Mouse (Mus musculus) hindbrain, embryonic 11.5 days (tissue): ENCODE measurements around the gene Gtpbp4. TPM values are rescaled to one million over a fixed set of nuclear protein-coding genes. Genes with fewer than 3 reads are reported as not detected.

ENCODE experiments used
- ATAC-seq: fragments of 200-750 bp; cut with Nextera tagmentation; 2 replicates; pipeline ENCODE4 v1.8.0; 2017; ENCODE audit warnings: mild to moderate bottlenecking, moderate TSS enrichment, moderate library complexity; ENCODE audit not compliant: low FRiP score
- DNase-seq: peaks from one replicate; pipeline ENCODE4 v3.0.0-alpha.2; 2015; ENCODE audit warnings: low spot score
- H3K27ac ChIP-seq: fragments of 300-500 bp; sonication (generic); 2 replicates; pipeline ENCODE4 v1.5.1; 2014; ENCODE audit warnings: mild to moderate bottlenecking, low read depth, low read length
- H3K27me3 ChIP-seq: fragments of 300-500 bp; sonication (generic); 2 replicates; pipeline ENCODE4 v1.6.1; 2014; ENCODE audit warnings: mild to moderate bottlenecking, low read length, moderate library complexity, mixed read lengths; ENCODE audit not compliant: control insufficient read depth, insufficient read depth
- H3K36me3 ChIP-seq: fragments of 300-500 bp; sonication (generic); 2 replicates; pipeline ENCODE4 v1.6.1; 2014; ENCODE audit warnings: mild to moderate bottlenecking, low read length, moderate library complexity, mixed read lengths; ENCODE audit not compliant: control insufficient read depth, insufficient read depth
- H3K4me1 ChIP-seq: fragments of 300-500 bp; sonication (generic); replicated peaks from 2 replicates; pipeline ENCODE4 v1.6.1; 2014; ENCODE audit warnings: low read length, mixed read lengths; ENCODE audit not compliant: control insufficient read depth, insufficient read depth
- H3K4me2 ChIP-seq: fragments of 300-500 bp; sonication (generic); replicated peaks from 2 replicates; pipeline ENCODE4 v1.6.1; 2014; ENCODE audit warnings: mild to moderate bottlenecking, low read depth, low read length
- H3K4me3 ChIP-seq: fragments of 300-500 bp; sonication (generic); 2 replicates; pipeline ENCODE4 v1.5.1; 2014; ENCODE audit warnings: low read depth, low read length
- H3K9ac ChIP-seq: fragments of 300-500 bp; sonication (generic); 2 replicates; pipeline ENCODE4 v1.6.1; 2014; ENCODE audit warnings: low read depth, low read length
- H3K9me3 ChIP-seq: fragments of 300-500 bp; sonication (generic); 2 replicates; pipeline ENCODE4 v1.6.1; 2016; ENCODE audit warnings: low read length; ENCODE audit not compliant: control insufficient read depth
- WGBS: fragments of 180-500 bp; shearing (Covaris S2); extraction: QIAGEN DNeasy Blood & Tissue Kit; methylation state at CpG from one replicate; pipeline ENCODE4 v1.1.7; 2014; 5-methylcytosine and 5-hydroxymethylcytosine counted together
- polyA plus RNA-seq: library from polyadenylated mRNA; unstranded; fragments of >200 nt; fragmentation: Nextera tagmentation; extraction: Ambion mirVana; gene quantifications from 2 replicates; pipeline ENCODE4 v1.2.1, GENCODE M21; 2014

Gene Gtpbp4
- polyA plus RNA-seq, 1 experiment from 2014 or later: 110 TPM

DNA sequence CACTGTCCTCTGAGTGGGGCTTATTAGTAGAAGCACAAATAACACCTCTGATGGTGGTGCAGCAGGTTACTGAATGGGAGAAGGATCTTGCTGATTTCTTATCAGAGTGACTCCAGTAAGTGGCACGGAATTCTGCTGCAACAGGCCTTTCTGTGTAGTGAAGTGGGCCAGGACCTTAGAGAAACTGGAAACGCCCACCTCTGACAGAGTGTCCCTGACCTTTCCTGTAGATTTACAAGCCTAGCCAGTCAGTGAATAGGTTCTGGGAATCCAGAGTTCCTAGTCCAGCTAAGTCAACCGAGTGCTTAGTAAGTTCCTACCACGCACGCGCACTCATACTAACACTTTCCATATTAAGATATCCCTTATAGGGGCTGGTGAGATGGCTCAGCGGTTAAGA lies 25.7 kb upstream of the Gtpbp4 start:
- no peak overlapping the region for H3K4me2 ChIP-seq
- no peak overlapping the region for H3K27ac ChIP-seq
- H3K36me3 ChIP-seq: no peaks in the 10 kb centered on the region
- ATAC-seq: no peak
- no peaks in the 10 kb centered on the region for H3K9me3 ChIP-seq
- no peaks in the 10 kb centered on the region for H3K27me3 ChIP-seq
- WGBS: 90% methylated on average over 7 of the region's 7 CpGs
- H3K4me3 ChIP-seq: no peak overlapping the region
- no peak overlapping the region for H3K9ac ChIP-seq
- no peaks in the 10 kb centered on the region for H3K4me1 ChIP-seq
- no peak for DNase-seq

DNA sequence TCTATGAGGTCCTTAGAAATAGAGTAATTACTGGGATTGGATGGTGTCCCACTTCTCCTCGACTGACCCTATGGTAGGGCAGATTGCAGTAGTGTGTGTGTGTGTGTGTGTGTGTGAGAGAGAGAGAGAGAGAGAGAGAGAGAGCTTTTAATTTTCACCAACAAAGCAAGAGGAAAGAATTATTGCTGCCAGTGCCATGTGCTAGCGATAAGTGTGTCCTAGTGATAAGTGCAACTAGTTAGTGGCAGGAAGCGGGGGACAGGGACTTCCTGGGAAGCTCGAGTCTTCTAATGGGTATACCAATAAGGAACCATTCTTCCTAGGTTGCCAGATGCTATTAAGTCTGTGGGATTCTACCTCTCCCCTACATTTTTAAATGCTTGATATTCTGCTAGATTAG lies 23.8 kb upstream of the Gtpbp4 start:
- WGBS: 92% methylated on average over 4 of the region's 4 CpGs
- no peak overlapping the region for H3K9ac ChIP-seq
- no peak overlapping the region for H3K4me3 ChIP-seq
- no peak for DNase-seq
- H3K27ac ChIP-seq: no peak overlapping the region
- no peak for ATAC-seq
- H3K36me3 ChIP-seq: no peaks in the 10 kb centered on the region
- no peaks in the 10 kb centered on the region for H3K9me3 ChIP-seq
- H3K27me3 ChIP-seq: no peaks in the 10 kb centered on the region
- H3K4me2 ChIP-seq: no peak overlapping the region
- no peaks in the 10 kb centered on the region for H3K4me1 ChIP-seq

DNA sequence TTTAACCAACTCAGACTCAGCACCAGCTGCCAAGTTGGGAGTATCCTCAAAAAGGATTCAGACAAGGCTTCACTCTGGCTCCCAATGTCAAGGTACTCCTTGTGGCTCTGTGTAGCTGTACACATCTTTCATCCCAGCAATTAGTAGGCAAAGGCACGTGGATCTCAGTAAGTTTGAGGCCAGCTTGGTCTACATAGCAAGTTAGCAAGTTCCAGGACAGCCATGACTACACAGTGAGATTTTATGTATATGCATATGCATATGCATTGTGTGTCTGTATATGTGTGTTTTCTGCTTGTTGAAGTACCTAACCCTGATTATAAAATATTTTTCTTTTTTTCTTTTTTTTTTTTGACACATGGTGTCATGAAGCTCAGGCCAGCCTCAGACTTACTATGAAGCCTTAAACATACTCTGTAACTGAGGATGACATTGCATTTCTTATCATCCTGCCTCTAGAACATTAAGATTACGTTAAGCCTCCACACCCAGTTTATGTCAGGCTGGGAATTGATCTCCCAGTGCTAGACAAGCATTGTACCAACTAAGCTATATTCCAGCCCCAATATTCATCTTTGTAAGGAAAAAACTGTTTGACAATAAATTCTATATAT lies 23.2 kb upstream of the Gtpbp4 start:
- Histone ChIP-seq H3K4me1 (no peaks in the 10 kb centered on the region), H3K9ac (no peak overlapping the region), H3K4me3 (no peak overlapping the region), H3K9me3 (no peaks in the 10 kb centered on the region), H3K4me2 (no peak overlapping the region), H3K27ac (no peak overlapping the region), H3K27me3 (no peaks in the 10 kb centered on the region), H3K36me3 (no peaks in the 10 kb centered on the region)
- no peak for DNase-seq
- 76% methylated on average over 2 of the region's 2 CpGs for WGBS
- ATAC-seq: no peak

DNA sequence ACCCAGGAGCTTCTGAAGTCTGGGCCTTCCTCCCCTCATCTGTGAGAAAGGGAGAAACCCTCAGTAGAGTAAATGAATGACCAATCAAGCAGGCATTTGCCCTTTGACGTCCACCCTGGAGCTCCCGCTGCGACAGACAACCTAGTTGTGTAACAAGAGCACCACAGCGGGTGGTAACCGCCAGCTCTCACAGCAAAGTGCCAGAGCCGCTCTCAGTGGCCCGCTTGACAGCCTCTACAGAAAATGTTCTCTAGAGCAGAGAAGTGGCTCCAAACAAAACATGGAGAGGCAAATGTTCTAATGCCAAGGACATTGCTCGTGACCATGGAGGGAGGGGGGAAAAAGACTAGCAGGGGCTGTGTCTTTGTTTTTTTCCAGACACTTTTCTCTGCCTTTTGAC lies 21.3 kb upstream of the Gtpbp4 start:
- no peak overlapping the region for H3K4me2 ChIP-seq
- ATAC-seq (no peak), DNase-seq (peak; percentile 16)
- H3K4me3 ChIP-seq: no peak overlapping the region
- H3K9me3 ChIP-seq: no peaks in the 10 kb centered on the region
- WGBS: under 1% methylated on average over 8 of the region's 8 CpGs
- H3K27me3 ChIP-seq: no peaks in the 10 kb centered on the region
- no peaks in the 10 kb centered on the region for H3K36me3 ChIP-seq
- no peak overlapping the region for H3K9ac ChIP-seq
- H3K27ac ChIP-seq: no peak overlapping the region
- no peaks in the 10 kb centered on the region for H3K4me1 ChIP-seq

DNA sequence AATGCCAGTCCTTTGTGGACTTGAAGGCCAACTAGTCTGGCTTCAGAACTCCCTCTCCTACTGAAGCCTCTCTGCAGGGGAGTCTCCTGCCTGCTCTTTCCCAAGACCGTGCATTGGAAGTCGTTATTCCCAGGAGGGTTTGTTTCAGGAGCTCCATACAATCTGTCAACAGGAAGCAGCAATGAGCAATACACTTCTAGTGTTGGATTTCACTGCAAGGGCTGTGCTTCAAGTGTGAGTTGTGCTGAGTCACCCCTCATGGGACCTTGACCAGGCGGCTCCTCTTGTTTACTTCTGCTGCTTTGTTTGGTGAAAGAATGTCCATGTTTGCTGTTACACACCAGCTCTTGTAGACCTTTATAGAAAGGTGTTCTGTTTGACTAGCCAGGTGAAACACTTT lies 18.5 kb upstream of the Gtpbp4 start:
- Histone ChIP-seq H3K9me3 (no peaks in the 10 kb centered on the region), H3K9ac (no peak overlapping the region), H3K4me3 (no peak overlapping the region), H3K4me1 (no peaks in the 10 kb centered on the region), H3K36me3 (no peaks in the 10 kb centered on the region), H3K27me3 (no peaks in the 10 kb centered on the region), H3K27ac (no peak overlapping the region), H3K4me2 (no peak overlapping the region)
- ATAC-seq (no peak), DNase-seq (no peak)
- 30% methylated on average over 3 of the region's 3 CpGs for WGBS

DNA sequence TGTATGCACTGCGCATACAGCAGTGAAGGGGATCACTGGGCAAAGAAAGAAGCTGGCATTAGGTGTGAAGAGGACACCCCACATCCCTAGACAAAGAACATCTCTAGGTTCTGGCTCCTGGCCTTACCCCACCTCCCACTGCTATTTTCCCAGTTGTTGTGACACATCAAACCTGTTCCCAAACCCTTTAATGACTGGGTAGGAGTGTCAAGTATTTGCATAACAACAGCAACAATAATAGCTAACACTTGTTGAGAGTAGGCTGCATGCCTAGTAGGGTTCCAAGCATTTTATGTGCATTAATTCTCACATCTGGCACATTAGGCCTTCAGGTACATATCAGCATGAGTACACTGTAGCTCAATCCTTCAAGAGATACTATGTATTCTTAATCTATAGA lies 17.6 kb upstream of the Gtpbp4 start:
- WGBS: 65% methylated on average over 1 of the region's 1 CpGs
- no peaks in the 10 kb centered on the region for H3K27me3 ChIP-seq
- H3K4me1 ChIP-seq: no peaks in the 10 kb centered on the region
- H3K36me3 ChIP-seq: no peaks in the 10 kb centered on the region
- H3K27ac ChIP-seq: no peak overlapping the region
- no peak for ATAC-seq
- no peak overlapping the region for H3K4me2 ChIP-seq
- H3K9ac ChIP-seq: no peak overlapping the region
- H3K9me3 ChIP-seq: no peaks in the 10 kb centered on the region
- H3K4me3 ChIP-seq: no peak overlapping the region
- DNase-seq: no peak

DNA sequence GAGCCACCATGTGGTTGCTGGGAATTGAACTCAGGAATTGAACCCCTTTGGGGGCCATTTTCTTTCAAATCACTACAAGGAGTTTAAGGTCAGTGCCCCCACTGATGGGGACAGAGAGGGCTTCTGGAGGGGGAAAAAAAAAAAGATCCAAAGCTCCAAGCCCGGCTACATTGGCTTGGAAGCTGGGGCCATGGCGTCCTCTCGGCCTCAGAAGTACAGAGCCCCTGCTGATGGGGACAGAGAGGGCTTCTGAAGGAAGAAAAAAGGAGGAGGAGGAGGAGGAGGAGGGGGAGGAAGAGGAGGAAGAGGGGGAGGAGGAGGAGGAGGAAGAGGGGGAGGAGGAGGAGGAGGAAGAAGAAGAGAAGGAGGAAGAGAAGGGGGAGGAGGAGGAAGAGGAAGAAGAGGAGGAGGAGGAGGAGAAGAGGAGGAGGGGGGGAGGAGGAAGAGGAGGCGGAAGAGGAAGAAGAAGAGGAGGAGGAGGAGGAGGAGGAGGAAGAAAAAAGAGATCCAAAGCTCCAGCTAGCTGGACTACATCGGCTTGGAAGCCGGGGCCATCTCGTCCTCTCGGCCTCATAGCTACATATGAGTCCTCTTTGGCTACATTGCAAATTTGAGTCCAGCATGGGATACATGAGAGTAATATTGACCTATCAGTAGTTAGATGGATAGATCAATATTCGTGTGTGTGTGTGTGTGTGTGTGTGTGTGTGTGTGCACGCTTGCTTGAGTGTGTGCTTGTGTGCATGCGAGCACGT lies 15.9 kb upstream of the Gtpbp4 start:
- Histone ChIP-seq H3K4me2 (no peak overlapping the region), H3K36me3 (no peaks in the 10 kb centered on the region), H3K9me3 (no peaks in the 10 kb centered on the region), H3K27me3 (no peaks in the 10 kb centered on the region), H3K9ac (no peak overlapping the region), H3K4me1 (no peaks in the 10 kb centered on the region), H3K4me3 (no peak overlapping the region), H3K27ac (no peak overlapping the region)
- DNase-seq: peak; percentile 98
- 58% methylated on average over 12 of the region's 12 CpGs for WGBS
- no peak for ATAC-seq

DNA sequence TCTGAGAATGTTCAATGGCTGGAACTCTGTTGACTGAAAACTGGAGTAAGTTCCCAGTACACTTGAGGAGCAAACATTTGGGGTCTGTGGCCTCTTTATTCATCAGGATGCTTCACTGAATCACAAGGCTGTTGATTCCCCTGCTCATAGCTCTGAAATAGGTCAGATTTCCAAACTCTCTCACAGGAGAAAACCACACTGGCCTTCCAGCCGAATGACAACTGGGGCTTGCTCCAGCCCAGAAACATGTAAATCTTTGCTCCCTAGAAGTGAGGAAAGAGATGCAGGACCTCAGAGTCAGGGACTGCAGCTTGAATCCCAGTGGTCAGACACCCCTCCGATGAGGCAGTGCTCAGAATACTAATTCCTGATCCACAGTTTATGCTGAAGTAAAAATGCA lies 7.4 kb upstream of the Gtpbp4 start:
- Histone ChIP-seq H3K4me2 (no peak overlapping the region), H3K9me3 (no peaks in the 10 kb centered on the region), H3K4me1 (no peaks in the 10 kb centered on the region), H3K36me3 (no peaks in the 10 kb centered on the region), H3K9ac (no peak overlapping the region), H3K4me3 (no peak overlapping the region), H3K27ac (no peak overlapping the region), H3K27me3 (no peaks in the 10 kb centered on the region)
- DNase-seq (no peak), ATAC-seq (no peak)
- 85% methylated on average over 2 of the region's 2 CpGs for WGBS

DNA sequence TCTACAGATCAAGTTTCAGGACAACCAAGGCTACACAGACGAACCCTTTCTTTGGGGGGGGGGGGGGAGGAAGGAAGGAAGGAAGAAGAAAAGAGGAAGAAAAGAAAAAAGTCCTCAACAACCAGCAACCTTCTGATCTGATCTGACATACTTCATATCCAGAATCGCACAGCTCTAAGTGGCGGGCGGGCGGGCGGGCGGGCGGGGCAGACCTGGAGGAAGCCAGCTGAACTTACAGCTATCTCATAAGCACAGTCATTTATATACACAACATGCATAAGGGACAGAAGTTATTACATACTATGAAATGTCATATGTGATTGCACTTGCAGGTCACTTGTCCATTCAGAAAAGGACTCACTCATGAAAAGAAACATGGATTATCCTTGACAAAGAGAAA lies 3.6 kb upstream of the Gtpbp4 start:
- ATAC-seq (no peak), DNase-seq (no peak)
- H3K27ac ChIP-seq: no peak overlapping the region
- H3K36me3 ChIP-seq: no peaks in the 10 kb centered on the region
- no peak overlapping the region for H3K4me2 ChIP-seq
- no peaks in the 10 kb centered on the region for H3K9me3 ChIP-seq
- no peak overlapping the region for H3K4me3 ChIP-seq
- peaks cover 3% of the 10 kb centered on the region; the same call in 1 of the 2 replicates for H3K4me1 ChIP-seq
- no peak overlapping the region for H3K9ac ChIP-seq
- WGBS: 87% methylated on average over 8 of the region's 8 CpGs
- no peaks in the 10 kb centered on the region for H3K27me3 ChIP-seq
